Mouse (Mus musculus): ENCODE measurements around the gene Serping1.
"Not testable (repeated sequence)": the region's sequence is repeated elsewhere in the genome, so short reads cannot be mapped to it uniquely, and the experiment has no call there.

Serping1 gene

DNA sequence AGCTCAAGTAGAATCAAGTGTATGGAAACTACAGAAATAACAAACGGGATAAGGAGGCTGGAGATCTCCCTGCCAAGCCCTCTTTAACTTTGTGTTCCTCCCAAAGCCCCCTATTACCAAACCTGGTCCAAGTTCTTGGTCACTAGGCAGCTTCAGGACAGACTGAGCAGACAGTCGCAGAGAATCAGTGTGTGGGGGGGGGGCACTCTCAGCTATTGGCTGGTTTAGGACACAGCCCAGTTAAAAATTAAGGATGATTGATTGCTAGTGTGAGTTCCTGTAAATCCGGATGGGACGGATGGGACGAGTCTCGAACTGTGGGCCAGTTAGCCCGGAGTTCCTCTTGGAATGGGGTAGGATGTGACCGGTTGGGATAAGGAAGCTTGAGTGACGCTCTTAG, at the start of gene Serping1:
Serping1 (minus strand) TSS at position 204 of the 400 bp plus-strand sequence.
- no peak for DNase-seq (ENCODE audit: low read depth, low spot score)

DNA sequence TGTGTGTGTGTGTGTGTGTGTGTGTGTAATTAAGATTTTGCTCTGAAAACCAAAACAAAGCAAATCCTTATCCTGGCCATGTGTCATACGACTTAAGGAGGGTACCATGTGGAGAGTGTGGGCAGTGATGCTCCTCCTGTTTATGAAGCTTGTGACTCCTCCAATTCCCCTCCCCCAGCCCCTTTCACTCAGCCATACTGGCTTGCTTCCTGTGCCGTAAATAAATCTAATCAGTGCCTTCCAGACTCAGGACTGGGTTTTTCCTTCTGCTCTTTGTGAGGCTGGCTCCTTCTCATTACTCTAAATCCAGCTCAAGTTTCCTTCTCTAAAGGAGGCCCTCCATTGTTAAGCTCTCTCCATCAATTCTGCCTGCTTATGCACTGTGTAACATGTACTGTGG, 48.0 kb upstream of the Serping1 start:
- peak; percentile 53 for DNase-seq (ENCODE audit: low read depth, low spot score)

DNA sequence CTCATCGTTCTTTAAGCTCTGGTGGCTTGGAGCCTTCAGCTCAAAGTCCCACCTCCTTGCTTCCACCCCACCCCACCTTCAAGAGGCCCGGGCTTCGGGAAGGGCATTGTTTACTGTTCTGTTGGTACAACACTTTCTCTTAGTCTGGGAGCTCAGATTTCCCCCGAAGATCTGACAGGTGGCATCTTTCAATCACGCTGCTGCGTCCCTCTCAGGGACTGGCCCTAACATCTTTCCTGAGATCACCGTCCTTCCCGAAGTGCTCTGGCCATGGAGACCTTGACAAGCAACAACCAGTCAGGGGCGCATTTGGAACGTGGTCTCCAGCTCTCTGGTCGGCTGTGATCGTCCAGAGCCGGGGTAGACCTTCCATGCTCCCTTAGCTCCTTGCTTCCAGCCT, 47.3 kb upstream of the Serping1 start, which contains the start of gene Smtnl1:
Smtnl1 (minus strand) TSS at position 101 of the 400 bp plus-strand sequence.
- no peak for DNase-seq (ENCODE audit: low read depth, low spot score)

DNA sequence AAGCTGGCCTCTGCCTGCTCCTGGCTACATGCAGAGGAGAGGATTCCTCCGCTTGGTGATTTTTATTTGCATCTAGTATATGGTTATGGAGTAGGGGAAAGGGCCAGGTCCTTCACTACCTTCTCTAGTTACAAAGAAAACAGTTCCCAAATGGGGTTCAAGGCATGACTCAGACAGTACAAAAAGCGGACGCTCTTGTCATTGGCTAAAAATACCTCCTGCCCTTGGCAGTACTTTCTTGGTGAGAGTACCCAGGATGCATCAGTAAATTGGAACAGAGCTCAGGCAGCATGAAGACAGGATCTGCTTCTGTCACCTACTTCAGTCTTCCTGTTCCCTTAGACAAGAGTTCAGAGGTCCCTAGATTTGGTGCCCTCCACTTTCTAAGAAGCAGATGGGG, 44.6 kb upstream of the Serping1 start:
- DNase-seq (ENCODE audit: low read depth, low spot score) = peak; percentile 83

DNA sequence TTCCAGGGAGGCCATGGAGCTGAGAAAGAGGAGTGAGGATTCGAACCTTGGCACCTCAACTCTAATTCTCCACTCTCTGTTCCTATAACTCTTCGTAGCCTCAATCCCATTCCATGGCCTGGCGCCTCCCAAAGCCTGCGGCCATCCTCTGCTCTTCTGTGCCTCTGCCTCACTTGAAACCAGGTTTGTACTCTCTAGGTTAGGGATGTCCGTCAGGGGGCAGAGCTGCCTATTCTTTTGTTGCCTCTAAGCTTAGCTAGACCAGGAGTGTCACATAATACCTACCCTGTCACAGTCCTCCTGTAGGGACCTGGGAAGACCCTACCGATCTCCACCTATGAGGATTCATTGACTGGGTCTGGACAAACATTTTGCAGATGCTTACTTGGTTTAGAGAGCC, 37.4 kb upstream of the Serping1 start:
- no peak for DNase-seq (ENCODE audit: low read depth, low spot score)

DNA sequence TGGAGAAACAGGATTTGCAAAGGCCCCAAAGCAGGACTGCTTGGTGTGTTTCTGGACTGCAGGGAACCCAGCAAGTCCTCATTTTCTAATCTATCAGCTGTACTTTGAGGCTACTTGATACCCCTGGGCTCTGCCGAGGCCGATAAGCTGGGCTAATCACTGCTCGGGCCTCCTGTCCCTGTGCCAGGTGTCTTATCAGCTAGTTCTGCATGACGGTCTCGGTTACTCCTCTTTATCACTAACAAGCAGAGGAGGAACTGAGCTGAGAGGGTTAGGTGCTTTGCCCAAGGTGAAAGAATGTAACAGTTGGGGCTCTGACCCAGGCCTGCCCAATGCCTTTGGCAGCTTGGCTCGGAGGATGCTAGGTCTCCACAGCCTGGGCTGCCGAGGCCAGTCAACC, 36.6 kb upstream of the Serping1 start:
- DNase-seq (ENCODE audit: low read depth, low spot score) = no peak

DNA sequence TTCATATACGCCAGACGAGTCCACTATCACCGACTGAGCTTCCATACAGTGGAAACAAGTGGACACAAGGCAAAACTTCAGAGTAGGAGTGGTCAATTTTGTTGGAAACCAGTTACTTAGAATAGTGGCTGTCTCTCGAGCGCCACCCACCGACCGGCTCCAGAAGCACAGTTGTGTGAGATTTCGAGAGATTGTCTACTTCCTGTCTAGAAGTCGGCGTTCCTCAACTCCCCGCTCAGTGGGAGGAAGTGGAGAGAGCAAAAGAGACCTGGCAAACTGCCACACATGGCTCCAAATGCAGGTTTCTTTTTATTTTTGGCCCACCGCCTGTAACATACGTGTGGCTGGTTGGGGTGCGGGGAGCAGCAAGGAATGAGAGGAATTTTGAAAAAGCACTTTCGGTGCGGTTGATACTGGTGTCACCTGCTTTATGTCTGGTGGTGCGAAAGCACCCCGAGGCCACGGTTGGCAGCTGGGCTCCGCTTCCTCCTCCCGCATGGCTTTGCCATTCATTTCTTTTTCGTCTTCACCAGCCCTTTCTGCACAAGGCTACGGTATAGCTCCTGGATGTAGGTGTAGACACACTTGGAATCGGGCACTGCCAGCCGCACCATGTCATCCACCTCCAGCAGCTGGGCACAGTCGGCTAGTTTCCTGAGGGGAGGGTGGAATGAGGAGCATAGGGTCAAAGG, 35.8 kb upstream of the Serping1 start:
- DNase-seq (ENCODE audit: low read depth, low spot score) = peak; percentile 89

DNA sequence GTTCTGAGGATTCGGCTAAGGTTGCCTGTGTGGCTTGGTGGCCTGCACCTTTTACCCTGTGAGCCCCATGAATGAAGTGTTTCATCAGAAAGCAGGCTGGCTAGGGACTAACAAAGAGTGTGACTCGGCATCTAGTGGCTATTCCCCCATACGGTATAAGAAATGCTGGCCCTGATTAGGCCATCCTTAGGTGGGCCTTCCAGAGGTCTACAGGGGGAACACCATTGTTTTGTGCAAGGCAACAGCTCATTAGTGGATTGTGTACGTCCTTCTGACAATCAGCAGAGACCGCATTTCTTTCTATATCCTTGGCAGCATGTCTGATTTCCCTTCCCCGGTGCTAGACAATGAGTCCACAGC, 35.3 kb upstream of the Serping1 start:
- DNase-seq (ENCODE audit: low read depth, low spot score) = no peak

DNA sequence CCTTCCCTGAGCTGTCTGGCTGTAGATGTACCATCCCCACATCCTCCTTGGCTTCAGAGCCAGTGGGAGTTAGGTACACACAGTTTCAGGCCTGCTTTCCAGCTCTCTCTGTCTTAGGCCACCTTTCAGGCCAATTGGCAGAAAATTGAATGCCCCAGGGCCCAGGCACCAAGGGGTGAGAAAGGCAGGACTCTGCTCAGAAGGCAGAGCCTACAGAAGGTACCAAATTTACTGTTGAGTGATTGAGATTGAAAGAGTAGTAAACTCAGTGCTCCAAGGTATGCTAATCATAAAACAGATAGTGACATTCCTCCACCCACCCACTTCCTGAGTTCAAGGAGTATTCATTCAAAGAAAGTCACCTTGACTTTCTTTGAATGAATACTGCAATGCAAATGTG, 34.1 kb upstream of the Serping1 start:
- no peak for DNase-seq (ENCODE audit: low read depth, low spot score)

DNA sequence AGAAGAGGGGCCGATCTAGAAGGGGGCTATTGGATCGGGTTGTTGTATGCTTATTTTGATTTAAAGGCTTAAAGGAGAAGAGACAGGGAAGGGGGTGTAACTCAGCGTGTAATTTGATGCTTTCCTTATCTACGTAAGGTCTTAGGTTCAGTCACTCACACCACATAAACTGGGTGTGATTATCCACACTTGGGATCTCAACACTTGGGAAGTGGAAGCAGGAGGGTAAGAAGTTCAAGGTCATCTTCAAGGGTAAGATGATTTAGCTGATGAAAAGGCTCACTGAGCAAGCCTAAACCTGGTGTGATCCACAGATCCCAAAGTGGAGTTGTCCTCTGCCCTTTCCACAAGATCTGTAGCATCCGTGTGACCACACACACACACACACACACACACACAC, 31.3 kb upstream of the Serping1 start:
- DNase-seq (ENCODE audit: low read depth, low spot score) = no peak

DNA sequence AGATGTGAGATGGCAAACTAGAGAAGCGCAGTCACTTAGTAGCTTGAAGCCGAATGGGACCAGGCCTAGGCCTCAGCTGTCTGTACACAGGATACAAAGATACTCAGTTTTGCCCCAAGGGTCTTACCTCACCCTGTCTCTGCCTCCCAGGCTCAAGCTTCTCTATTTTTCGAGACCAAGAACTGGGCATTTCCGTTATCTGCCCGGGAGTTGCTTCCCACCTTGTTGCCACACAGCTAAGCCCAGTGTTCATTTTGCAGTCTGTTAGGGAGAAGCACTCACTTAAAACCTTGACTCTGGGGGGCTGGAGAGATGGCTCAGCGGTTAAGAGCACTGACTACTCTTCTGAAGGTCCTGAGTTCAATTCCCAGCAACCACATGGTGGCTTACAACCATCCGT, 28.7 kb upstream of the Serping1 start:
- DNase-seq (ENCODE audit: low read depth, low spot score) = no peak

DNA sequence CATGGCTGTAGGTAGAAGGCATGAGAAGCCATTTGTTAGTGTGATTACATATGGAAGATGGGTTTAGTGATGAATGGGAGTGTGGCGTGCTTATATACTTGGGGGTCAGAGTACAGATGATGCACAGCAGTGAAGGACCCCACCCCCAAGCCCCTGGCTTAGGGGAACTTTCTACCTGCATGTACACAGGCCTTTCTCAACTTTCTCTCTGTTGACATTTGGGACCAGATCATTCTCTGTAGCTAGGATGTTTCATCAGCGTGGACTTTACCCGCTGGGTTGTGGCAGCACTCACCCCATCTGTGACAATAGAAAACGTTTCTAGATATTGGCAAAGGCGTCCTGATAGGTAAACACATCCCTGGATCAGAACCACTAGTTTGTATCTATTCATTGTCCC, 26.0 kb upstream of the Serping1 start:
- DNase-seq (ENCODE audit: low read depth, low spot score) = not testable (repeated sequence)

DNA sequence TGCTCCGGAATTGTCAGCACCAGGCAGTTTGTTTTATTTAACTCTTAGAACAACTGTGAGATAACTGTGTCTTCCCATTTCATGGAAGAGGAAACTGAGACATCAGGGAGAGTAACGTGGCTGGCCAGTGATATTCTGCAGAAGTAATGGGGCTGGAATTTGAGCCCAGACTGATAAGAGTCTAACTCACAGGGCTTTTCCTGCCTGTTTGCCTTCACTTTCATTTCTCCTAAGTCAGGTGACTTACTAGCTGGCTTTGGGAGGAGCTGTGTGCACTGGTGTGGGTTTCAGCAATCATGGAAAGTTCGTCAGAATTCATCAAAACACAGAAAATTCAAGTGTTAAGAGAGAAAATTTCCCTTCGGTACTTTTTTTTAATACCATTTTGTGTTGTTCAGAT, 25.1 kb upstream of the Serping1 start:
- DNase-seq (ENCODE audit: low read depth, low spot score) = no peak

DNA sequence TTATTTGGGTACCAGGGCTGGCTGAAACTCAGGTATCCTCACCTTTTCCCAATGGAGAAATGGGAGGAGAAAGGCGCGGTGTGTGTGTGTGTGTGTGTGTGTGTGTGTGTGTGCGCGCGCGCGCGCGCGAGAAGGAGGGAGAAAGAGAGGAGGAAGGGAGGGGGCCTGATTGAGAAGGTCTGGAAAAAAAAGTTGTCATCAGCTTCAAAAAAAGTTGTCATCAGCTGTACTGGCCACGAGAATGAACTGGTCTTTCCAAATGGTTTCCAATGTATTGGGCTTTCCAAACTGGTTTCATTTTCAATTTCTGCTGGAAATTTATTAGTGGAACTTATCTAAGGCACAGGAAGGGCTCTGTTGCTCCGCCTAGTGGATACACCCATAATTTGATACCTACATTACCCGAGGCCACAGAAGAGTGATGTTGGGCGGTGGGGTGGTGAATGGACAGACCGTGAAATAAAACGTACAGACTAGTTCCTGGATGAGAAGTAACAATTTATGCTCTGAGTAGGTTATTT, 23.9 kb upstream of the Serping1 start:
- peak; percentile 90 for DNase-seq (ENCODE audit: low read depth, low spot score)

DNA sequence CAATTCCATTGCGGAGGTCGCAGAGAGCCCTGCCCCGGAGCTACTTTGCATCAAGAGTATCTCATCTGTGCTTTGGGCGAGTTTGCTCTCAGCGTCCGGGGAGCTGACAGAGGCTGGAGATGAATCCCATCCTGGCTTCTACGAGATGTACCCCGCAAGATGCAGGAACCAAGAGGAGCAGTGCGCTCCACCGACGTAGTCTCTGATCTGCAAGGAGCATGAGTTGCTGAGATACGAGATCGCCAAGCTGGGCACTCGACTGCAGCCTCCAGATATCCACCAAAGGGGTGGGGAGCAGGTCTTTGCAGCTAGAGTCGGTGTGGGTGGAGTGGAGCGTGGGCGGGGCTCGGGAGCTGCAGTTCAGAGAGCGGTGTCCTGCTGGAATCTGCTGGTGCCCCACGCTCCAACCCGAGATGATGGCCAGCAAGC, 23.3 kb upstream of the Serping1 start, which contains the start of gene Ube2l6:
Ube2l6 (plus strand) TSS at position 336 of the 429 bp plus-strand sequence.
- DNase-seq (ENCODE audit: low read depth, low spot score) = peak; percentile 85

DNA sequence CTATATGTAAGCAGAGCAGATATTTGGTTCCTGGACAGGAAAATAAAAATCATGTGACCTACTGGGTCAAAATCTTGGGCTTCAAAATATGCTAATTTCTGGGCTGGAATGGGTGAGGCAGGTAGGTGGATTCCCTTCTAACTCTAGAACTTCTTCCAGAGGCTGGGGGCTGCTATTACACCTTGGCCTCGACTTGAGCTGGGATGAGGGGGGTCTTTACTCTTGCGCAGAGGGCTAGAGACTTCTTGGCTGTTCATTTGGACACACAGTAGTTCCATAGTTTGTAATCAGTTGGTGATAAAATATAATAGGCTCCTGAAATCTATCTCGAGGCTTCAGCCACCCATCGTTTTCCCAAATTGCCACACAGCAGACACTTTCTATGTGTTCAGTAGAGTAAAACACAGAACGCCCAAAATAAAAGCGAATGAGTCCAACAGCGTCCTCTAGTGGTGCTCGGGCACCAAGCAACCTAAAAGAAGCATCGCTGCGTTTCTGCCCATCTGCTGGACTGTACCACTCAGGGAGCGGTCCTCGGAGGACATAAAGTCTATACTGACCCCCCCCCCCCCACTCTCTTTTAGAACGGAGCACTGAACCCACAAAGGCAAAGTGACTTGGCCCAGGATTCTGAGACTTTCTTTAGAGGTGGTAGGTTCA, 22.7 kb upstream of the Serping1 start:
- DNase-seq (ENCODE audit: low read depth, low spot score) = peak; percentile 94

DNA sequence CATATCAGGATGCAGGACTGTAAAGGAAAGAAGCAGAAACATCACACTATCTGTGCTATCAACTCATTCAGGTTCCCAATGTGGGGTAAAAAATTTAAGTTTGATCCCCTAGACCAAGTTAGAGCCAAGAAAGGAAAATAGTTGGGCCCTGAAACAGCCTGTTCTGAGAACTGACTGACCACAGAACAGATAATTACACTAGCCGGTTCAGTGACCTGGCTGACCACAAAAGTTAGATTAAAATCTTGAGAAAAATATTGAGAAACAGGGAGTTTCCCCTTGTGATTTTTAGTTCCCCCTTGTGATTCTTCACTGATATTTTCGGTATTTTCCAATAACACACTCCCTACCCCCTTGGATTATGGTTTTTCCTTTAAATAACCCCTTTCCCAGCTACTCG, 18.6 kb upstream of the Serping1 start:
- DNase-seq (ENCODE audit: low read depth, low spot score) = no peak

DNA sequence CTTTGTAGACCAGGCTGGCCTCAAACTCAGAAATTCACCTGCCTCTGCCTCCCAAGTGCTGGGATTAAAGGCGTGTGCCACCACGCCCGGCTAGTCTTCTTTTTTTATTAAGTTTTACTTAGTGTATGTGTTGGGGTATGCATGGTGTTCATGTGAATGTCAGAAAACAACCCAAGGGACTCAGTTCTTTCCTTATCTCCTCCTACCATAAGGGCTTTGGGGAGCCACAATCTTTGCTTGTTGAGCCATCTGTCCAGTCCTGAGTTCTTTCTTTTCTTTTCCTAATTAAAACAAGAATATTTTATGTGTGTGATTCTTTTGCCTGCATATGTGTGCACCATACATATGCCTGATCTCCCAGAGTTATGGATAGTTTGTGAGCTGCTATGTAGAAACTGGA, 17.9 kb upstream of the Serping1 start:
- DNase-seq (ENCODE audit: low read depth, low spot score) = no peak

DNA sequence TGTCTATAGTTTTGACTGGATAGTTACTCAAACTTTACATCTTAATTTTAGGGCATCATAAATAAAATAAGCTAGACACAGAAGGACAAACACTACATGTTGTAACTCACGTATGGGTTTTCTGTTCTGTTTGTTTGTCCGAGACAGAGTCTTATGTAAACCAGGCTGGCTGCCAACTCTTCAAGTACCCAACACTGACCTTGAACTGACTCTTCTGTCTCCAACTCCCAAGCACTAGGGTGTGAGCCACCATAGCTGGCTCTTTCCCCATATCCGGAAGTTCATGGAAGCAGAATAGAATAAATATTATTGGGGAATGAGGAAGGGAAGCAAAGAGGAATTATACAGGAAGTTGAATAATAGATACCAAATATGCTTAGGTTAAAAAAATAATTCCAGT, 17.3 kb upstream of the Serping1 start:
- no peak for DNase-seq (ENCODE audit: low read depth, low spot score)

DNA sequence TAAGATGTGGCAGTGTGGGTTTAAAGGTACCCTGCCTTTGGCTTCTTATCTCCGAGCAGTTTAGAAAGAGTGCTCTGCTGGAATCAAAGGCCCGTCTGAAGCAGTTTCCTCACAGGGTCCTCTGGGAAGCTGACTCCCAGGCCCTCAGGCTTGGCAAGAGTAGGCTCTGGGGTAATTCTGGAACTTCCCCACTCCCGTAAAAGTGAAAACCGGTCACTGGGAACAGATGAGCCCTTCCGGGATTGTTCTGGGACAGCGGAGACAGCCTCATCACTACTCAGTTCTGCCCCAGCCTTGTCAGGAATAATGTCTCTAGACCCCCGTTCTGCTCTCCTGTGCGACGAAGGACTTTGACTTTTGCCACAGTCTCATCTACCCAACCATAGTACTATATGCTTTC, 15.2 kb upstream of the Serping1 start:
- DNase-seq (ENCODE audit: low read depth, low spot score) = no peak

DNA sequence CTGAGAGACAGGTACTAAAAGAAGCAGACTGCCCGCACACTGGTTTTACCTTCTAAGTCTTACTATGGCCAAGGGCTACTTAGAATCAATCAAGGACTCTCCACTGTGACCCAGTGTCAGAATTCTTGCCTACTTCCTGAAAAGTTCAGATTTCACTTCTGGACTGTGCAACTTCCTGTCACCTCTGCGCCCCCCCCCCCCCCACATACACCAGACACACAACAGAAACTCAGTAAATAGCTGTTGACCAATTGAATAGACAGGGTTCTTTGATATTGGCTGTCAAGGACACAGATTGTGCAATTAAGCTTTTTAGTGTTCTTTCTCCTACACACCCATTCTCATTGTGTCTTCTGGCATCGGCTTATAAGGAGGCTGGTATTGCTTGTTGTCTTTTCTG, 13.1 kb upstream of the Serping1 start:
- DNase-seq (ENCODE audit: low read depth, low spot score) = no peak

DNA sequence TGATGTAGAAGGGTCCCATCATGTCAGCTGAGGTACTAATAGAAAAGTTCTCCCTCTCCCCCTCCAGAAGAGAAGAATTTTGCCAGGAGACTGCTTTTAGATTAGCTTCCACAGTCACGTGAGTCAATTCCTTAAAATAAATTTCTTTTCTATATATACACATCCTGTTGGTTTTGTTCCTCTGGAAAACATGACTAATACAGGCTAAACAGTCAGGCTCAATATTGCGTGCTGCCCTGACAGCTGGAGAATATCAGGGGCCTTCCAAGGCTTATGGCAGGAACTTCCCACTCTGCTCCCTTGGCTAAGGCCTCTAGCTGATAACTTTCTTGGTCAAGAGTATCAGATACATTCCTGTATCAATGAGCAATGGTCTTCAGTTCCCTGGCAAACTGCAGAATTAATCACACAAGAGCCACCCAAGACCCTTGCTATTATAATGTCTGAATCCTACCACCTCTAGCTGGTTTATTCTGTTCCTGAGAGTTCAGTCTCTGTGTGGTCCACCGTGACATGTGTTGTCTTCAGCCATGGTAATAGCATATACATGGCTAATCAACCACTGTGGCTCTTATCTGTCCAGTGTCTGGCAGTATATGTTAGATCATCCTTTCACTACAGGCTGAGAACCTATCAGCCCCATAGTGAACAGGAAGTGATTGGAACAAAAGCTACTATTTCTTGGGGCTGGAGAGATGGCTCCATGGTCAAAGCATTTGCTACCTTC, 8.8 kb upstream of the Serping1 start:
- DNase-seq (ENCODE audit: low read depth, low spot score) = peak; percentile 33
